Mouse (Mus musculus) gastrocnemius, postnatal 36 days (tissue): Measurements from ENCODE around the gene 4921511M17Rik. TPM values are rescaled to one million over a fixed set of nuclear protein-coding genes. Genes with fewer than 3 reads are reported as not detected.
"Not testable (repeated sequence)": the region's sequence is repeated elsewhere in the genome, so short reads cannot be mapped to it uniquely, and the experiment has no call there.

ENCODE experiments used
- DNase-seq, 2 experiments: peaks; one replicate each; pipeline ENCODE4 v3.0.0; 2022
- intact Hi-C: fragments of 180-260 bp; cut with DNase I; formaldehyde crosslinking; loops from one replicate; pipeline ENCODE4 v1.15.1; 2025
- long read RNA-seq, 2 experiments: library from polyadenylated mRNA; stranded (forward); transcript quantifications; one replicate each; pipeline ENCODE4 v2.0.0; 2021
- total RNA-seq, 2 experiments: library from RNA; stranded (reverse); gene quantifications; 2 replicates each; pipeline ENCODE4 v1.2.3; 2021

4921511M17Rik gene
- not detected for total RNA-seq
- long read RNA-seq, experiment 1 = 0 reads
- long read RNA-seq, experiment 2 = 0 reads

- intact Hi-C loops, DNase-seq: not testable (repeated sequence)
These were observed at the start of gene 4921511M17Rik for GRCm38 (mm10) chrX:154033727-154034126. Gene 4921511M17Rik (minus strand): TSS chrX:154033827.

GRCm38 (mm10) chrX:154054939-154055338, 21.3 kb upstream of the 4921511M17Rik start, which contains the start of gene Gm10057:
Gene Gm10057 (minus strand): TSS chrX:154055039.
- DNase-seq, intact Hi-C loops: not testable (repeated sequence)

- intact Hi-C loops, DNase-seq: not testable (repeated sequence)
These were observed 21.1 kb downstream of the 4921511M17Rik start, which contains the start of gene Samt1 for GRCm38 (mm10) chrX:154012540-154012939. Gene Samt1 (minus strand): TSS chrX:154012640.

- intact Hi-C loops, DNase-seq: not testable (repeated sequence)
These were observed 56.7 kb downstream of the 4921511M17Rik start for GRCm38 (mm10) chrX:153976914-153977313.

- intact Hi-C loops, DNase-seq: not testable (repeated sequence)
These were observed 57.2 kb downstream of the 4921511M17Rik start for GRCm38 (mm10) chrX:153976467-153976866.

GRCm38 (mm10) chrX:153974450-153974849, 59.2 kb downstream of the 4921511M17Rik start:
- intact Hi-C loops = no loop called here
- no peak for DNase-seq

Other genes with a start within 250 kb of the 4921511M17Rik start
- gene Spin2c, start 201.6 kb downstream of the 4921511M17Rik start, total RNA-seq = not detected
- gene Samt1, start 21.2 kb downstream of the 4921511M17Rik start, total RNA-seq = not detected
- not detected for gene Gm10057, start 21.2 kb upstream of the 4921511M17Rik start, total RNA-seq
- gene Gm15140, start 86.9 kb upstream of the 4921511M17Rik start, total RNA-seq = not detected